Mouse (Mus musculus) hindbrain, embryonic 10.5 days (tissue): ENCODE measurements around the gene Stk4. TPM values are rescaled to one million over a fixed set of nuclear protein-coding genes. Genes with fewer than 3 reads are reported as not detected.

Experiments
- DNase-seq: peaks from one replicate; pipeline ENCODE4 v3.0.0-alpha.2; 2017; ENCODE audit warnings: low spot score
- H3K27ac ChIP-seq: fragments of 300-500 bp; sonication (generic); 2 replicates; pipeline ENCODE4 v1.5.1; 2016; ENCODE audit warnings: mild to moderate bottlenecking, moderate library complexity
- H3K27me3 ChIP-seq: fragments of 300-500 bp; sonication (generic); 2 replicates; pipeline ENCODE4 v1.6.1; 2016; ENCODE audit warnings: mild to moderate bottlenecking; ENCODE audit not compliant: poor library complexity, insufficient read depth, severe bottlenecking
- H3K36me3 ChIP-seq: fragments of 300-500 bp; sonication (generic); 2 replicates; pipeline ENCODE4 v1.6.1; 2016; ENCODE audit warnings: mild to moderate bottlenecking, moderate library complexity
- H3K4me1 ChIP-seq: fragments of 300-500 bp; sonication (generic); replicated peaks from 2 replicates; pipeline ENCODE4 v1.6.1; 2016; ENCODE audit warnings: mild to moderate bottlenecking
- H3K4me3 ChIP-seq: fragments of 300-500 bp; sonication (generic); 2 replicates; pipeline ENCODE4 v1.5.1; 2016; ENCODE audit warnings: mild to moderate bottlenecking, moderate library complexity
- H3K9me3 ChIP-seq: fragments of 300-500 bp; sonication (generic); 2 replicates; pipeline ENCODE4 v1.6.1; 2016; ENCODE audit warnings: mild to moderate bottlenecking, moderate library complexity
- WGBS: fragments of 180-500 bp; shearing (Covaris S2); methylation state at CpG from one replicate; pipeline ENCODE4 v1.1.7; 2016; 5-methylcytosine and 5-hydroxymethylcytosine counted together
- polyA plus RNA-seq: library from polyadenylated mRNA; unstranded; fragments of >200 nt; fragmentation: Nextera tagmentation; extraction: Ambion mirVana; gene quantifications from 2 replicates; pipeline ENCODE4 v1.2.1, GENCODE M21; 2016

Gene Stk4
- polyA plus RNA-seq, 1 experiment from 2014 or later = 30.8 TPM

DNA sequence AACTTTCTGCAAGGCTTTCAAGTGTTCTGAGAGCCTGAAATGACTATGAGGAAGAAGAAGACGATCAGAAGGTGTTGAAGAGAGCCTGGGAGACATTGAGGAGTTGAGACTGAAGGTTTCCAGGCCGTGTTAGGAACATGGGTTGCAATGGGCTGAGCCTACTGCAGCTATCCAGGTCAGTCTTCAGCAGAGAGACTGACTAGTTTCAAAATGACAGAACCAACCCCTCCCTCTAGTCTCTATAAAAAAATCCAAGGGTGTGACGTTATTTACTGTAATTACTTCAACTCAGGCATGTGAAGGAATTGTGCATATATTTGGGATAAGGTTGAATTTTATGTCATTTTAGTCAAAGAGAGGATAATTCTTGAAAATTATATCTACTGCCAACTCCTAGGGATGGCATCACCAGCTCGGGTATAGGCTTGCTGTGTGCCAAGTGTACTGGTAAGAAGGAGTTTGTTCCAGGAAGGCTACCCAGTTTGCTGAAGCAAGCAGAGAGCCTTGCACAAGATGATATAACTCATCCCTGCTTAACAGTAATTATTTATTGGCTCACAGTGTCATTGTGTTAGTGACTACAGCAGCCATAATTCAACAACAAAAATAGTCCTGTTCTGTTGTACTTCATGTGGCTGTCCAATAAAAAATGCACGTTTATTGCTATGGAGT lies 125.0 kb downstream of the Stk4 start:
- Histone ChIP-seq H3K4me1 (no peaks in the 10 kb centered on the region), H3K9me3 (no peaks in the 10 kb centered on the region), H3K36me3 (no peaks in the 10 kb centered on the region), H3K4me3 (no peak overlapping the region), H3K27ac (no peak overlapping the region), H3K27me3 (peaks cover 9% of the 10 kb centered on the region)
- no peak for DNase-seq
- WGBS = 84% methylated on average over 5 of the region's 5 CpGs

DNA sequence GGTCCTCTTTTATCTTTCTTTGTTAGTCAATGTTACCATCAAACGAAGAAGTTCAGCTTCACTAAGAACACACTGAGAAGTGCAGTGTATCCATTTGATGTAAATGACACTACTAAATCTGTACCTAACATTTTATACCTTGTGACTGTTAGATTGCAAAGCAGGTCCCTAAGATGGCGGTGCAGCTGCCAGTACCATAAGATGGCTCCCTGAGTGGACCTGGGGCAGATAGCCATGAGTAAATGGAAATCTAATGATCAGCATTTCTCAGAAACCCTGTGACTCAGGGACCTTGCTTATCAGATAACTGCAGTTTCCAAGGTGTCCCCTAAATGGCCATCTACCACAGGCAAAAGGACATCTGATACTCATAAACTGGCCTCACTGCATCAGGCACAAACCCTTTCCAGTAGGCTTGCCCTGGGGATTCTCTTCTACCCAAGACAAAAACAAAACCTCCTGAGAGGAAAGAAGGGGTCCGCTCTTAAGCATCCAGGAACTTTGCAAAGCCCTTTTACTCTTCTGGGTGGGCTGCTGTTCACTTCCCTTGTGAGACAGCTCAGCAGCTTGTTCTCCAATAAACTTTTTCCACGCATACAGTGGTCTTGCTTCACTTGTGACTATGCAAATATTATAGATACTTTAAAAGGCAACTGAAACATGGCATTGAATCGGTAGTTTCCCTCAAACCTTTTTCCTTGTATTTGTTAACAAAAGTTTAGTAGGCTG lies 126.0 kb downstream of the Stk4 start:
- no peaks in the 10 kb centered on the region for H3K9me3 ChIP-seq
- H3K4me3 ChIP-seq = no peak overlapping the region
- DNase-seq = no peak
- no peaks in the 10 kb centered on the region for H3K36me3 ChIP-seq
- no peak overlapping the region for H3K27ac ChIP-seq
- WGBS = 91% methylated on average over 5 of the region's 5 CpGs
- no peaks in the 10 kb centered on the region for H3K4me1 ChIP-seq
- H3K27me3 ChIP-seq = 0 out of 2 replicates have a peak, but pooled peaks cover under 1% of the 10 kb centered on the region

DNA sequence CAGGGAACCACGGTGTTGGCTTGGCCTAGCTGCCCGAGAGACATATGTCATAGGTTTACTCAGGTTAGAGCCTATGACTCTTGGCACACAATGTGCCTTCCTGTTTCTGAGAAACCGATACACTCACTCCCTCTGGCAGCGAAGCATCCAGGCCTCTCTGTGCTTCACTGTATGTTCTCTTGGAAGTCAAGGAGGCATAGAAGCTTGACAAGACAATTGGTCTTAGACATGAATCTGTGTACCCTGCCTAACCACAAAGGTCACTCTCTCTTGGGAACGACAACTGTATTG lies 126.5 kb downstream of the Stk4 start:
- H3K4me1 ChIP-seq = no peaks in the 10 kb centered on the region
- no peaks in the 10 kb centered on the region for H3K27me3 ChIP-seq
- H3K36me3 ChIP-seq = no peaks in the 10 kb centered on the region
- H3K27ac ChIP-seq = no peak overlapping the region
- no peak overlapping the region for H3K4me3 ChIP-seq
- no peaks in the 10 kb centered on the region for H3K9me3 ChIP-seq
- 87% methylated on average over 5 of the region's 5 CpGs for WGBS
- DNase-seq = no peak

DNA sequence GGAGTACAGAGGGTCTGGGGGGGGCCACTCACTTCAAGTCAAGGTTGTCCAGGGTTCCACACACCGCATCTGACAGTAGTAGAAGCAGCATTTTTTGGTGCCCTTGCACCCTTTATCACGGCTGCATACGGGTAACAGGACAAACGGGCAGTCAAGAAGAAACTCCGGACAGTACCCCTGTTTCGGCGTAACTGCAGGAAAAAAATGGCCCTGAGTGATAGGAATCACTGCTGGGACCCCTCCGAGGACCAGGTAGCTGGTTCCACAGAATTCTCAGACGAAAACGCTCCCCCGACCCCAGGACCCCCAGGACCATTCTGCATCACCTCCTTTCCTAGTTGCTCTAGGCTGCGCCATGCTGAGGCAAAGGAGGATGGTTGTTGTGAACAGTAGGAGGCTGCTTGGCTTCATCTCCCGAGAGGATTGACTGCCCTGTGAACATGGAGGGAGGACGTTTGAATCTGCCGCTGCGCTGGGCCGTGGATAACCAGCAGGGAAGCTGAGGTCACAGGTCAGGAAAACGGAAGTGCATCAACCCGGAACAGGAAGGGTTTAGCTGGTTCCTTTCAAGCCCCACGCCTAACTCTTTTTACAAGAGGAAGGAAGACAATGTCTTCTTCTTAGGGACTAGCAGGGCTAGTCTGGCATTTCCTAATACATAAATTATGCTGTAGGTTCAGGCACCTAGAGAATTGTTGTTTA lies 129.7 kb downstream of the Stk4 start, which contains the start of gene Wfdc15a:
Wfdc15a (minus strand) TSS at position 505 of the 702 bp plus-strand sequence.
- 74% methylated on average over 20 of the region's 20 CpGs for WGBS
- H3K27ac ChIP-seq = no peak within 1 kb of the TSS
- H3K9me3 ChIP-seq = no peaks in the 10 kb centered on the region
- no peaks in the 10 kb centered on the region for H3K36me3 ChIP-seq
- H3K27me3 ChIP-seq = no peaks in the 10 kb centered on the region
- no peaks in the 10 kb centered on the region for H3K4me1 ChIP-seq
- no peak for DNase-seq
- no peak within 1 kb of the TSS for H3K4me3 ChIP-seq

Other genes starting within 250 kb of the Stk4 start
- gene Ccn5, start 249.5 kb upstream of the Stk4 start, polyA plus RNA-seq = 0.15 and 0.43 TPM in 2 replicates
- gene Kcnk15, start 216.7 kb upstream of the Stk4 start, polyA plus RNA-seq = not detected in 2 replicates
- gene Rims4, start 151.6 kb upstream of the Stk4 start, polyA plus RNA-seq = 1.2 and 1.6 TPM in 2 replicates
- 294 and 318 TPM in 2 replicates for gene Ywhab, start 75.4 kb upstream of the Stk4 start, polyA plus RNA-seq
- 1.2 and 1.6 TPM in 2 replicates for gene Pabpc1l, start 44.9 kb upstream of the Stk4 start, polyA plus RNA-seq
- gene Tomm34, start 847 bp downstream of the Stk4 start, polyA plus RNA-seq = 58.3 and 64.3 TPM in 2 replicates
- gene Kcns1, start 100.8 kb downstream of the Stk4 start, polyA plus RNA-seq = not detected in 2 replicates
- not detected in 2 replicates for gene Wfdc5, start 112.4 kb downstream of the Stk4 start, polyA plus RNA-seq
- not detected in 2 replicates for gene Wfdc12, start 120.3 kb downstream of the Stk4 start, polyA plus RNA-seq
- gene Wfdc15a, start 129.8 kb downstream of the Stk4 start, polyA plus RNA-seq = not detected in 2 replicates
- not detected in 2 replicates for gene Wfdc15b, start 151.3 kb downstream of the Stk4 start, polyA plus RNA-seq
- gene Svs2, start 168.1 kb downstream of the Stk4 start, polyA plus RNA-seq = not detected in 2 replicates
- gene Svs3b, start 186.3 kb downstream of the Stk4 start, polyA plus RNA-seq = not detected in 2 replicates
- gene Svs4, start 208.1 kb downstream of the Stk4 start, polyA plus RNA-seq = not detected in 2 replicates
- not detected in 2 replicates for gene Svs3a, start 218.9 kb downstream of the Stk4 start, polyA plus RNA-seq
- not detected in 2 replicates for gene Svs6, start 246.4 kb downstream of the Stk4 start, polyA plus RNA-seq